Mouse (Mus musculus): ENCODE measurements around the gene Gh.

- no peak for TF ChIP-seq CTCF (IDR thresholded peaks at IDR 0.05; ENCODE audit: low read depth)
- no peak for TF ChIP-seq EP300 (optimal IDR thresholded peaks at IDR 0.05)
Measured at GRCm38 (mm10) chr11:106307432-106307831, 5.8 kb upstream of the Gh start.

Measured in stomach, postnatal 0 days (tissue).